Mouse (Mus musculus): ENCODE results near the gene Insc.
"Not testable (repeated sequence)": the region's sequence is repeated elsewhere in the genome, so short reads cannot be mapped to it uniquely, and the experiment has no call there.

Gene Insc

GRCm38 (mm10) chr7:114743022-114743780 is at the start of gene Insc:
Gene Insc, plus strand, starts transcription at chr7:114743694.
- DNase-seq (ENCODE audit: low read depth in 2 of 2, low spot score in 2 of 2): no peak

- no peak for DNase-seq (ENCODE audit: low read depth in 2 of 2, low spot score in 2 of 2)
Observed at GRCm38 (mm10) chr7:114700871-114701270, 42.6 kb upstream of the Insc start.

GRCm38 (mm10) chr7:114706716-114707115 is 36.8 kb upstream of the Insc start:
- DNase-seq (ENCODE audit: low read depth in 2 of 2, low spot score in 2 of 2): no peak

- no peak for DNase-seq (ENCODE audit: low read depth in 2 of 2, low spot score in 2 of 2)
Observed at GRCm38 (mm10) chr7:114707398-114707797, 36.1 kb upstream of the Insc start.

DNA sequence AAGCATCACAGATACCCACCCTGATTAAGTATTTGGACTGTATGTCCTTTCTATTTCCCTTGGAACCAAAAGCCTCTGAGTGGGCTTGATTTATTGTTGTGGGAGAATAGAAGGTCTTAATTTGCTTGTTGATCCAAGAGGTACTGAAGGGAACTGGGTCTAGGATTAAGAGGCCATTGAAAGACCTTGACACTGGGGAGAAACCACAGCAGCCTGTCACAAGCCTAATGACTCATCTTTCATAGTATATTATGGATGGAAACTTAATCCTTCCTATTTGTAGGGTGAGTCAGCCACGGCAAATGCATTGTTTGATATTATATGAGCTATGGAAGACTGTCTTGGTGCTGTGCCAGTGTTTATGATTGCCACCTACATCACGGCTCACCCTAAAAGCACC is 33.1 kb upstream of the Insc start:
- no peak for DNase-seq (ENCODE audit: low read depth in 2 of 2, low spot score in 2 of 2)

DNA sequence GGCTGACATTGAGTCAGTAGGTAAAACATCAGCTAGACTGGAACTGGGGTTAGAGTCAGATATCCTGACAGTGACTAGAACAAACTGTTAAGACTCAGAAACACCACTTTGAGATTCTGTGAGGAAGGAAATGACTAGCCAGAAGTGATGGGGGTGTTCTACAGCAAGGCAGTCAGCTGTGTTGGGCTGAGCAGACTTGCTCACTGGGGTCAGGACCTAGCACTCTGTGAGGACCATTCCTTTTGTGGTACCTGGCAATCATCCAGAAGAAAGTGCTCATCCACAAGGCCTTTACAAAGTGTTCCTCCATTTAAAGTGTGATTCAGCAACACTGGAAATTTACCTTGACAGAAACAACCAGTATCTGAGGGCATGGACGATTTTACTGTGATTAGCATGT is 31.0 kb upstream of the Insc start:
- no peak for DNase-seq (ENCODE audit: low read depth in 2 of 2, low spot score in 2 of 2)

DNA sequence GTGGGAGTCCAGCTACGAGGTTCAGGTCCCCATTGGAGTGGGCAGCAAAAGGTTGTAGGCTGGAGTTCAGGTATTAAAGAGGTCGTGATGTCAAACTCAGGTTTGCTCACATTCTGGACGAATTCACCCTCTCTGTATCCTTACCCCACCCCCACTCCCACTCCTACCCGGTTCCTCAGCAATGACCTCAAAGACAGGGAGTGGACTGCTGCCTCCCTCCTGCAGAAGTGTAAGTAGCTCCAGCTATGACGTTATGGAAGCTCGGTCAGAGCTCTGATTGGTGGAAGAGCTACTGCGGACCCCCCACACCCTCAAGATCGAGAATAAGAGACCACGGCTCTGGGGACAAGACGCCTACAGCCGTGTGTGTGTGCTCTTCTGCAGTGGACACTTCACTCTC is 25.2 kb upstream of the Insc start, which contains the start of gene Calcb:
TSS of gene Calcb (plus strand) at position 344 of the 400 bp plus-strand sequence.
- no peak for DNase-seq (ENCODE audit: low read depth in 2 of 2, low spot score in 2 of 2)

DNA sequence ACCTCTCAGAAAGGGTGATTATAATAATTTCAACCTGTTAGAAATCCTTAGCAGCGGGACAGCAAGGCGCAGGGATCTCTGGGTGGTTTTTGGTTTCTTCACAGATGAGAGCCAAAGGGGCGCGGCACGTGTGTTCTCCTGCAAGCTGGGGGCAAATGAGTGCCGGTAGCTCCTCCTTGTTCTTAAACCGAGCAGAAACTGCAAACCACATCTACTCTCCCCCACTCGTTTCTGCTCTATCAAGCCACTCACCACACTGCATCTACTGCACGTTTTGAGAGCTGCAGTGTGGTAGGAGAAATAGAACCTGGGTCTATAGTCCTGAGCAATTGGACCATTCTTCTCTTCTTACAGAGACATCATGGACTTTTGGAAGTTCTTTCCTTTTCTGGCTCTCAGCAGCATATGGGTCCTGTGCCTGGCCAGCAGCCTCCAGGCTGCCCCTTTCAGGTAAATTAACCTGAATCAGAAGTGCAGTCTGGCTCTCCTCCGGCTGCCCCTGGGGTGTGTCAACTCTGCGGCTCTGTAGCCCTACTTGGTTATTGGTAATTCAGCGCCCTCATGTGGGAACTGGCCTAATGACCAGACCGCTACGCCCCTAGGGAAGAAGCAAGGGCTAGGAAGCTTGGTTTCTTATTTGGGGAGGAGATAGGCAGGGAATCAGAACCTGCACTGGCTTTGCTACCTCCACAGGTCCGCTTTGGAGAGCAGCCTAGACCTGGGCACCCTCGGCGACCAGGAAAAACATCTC is 23.9 kb upstream of the Insc start:
- DNase-seq (ENCODE audit: low read depth in 2 of 2, low spot score in 2 of 2): no peak

- DNase-seq (ENCODE audit: low read depth in 2 of 2, low spot score in 2 of 2): peak in 1 of 2 experiments; percentile 6
Observed at GRCm38 (mm10) chr7:114729696-114730095, 13.8 kb upstream of the Insc start.

- DNase-seq (ENCODE audit: low read depth in 2 of 2, low spot score in 2 of 2): no peak
Observed at GRCm38 (mm10) chr7:114731175-114731574, 12.3 kb upstream of the Insc start.

DNA sequence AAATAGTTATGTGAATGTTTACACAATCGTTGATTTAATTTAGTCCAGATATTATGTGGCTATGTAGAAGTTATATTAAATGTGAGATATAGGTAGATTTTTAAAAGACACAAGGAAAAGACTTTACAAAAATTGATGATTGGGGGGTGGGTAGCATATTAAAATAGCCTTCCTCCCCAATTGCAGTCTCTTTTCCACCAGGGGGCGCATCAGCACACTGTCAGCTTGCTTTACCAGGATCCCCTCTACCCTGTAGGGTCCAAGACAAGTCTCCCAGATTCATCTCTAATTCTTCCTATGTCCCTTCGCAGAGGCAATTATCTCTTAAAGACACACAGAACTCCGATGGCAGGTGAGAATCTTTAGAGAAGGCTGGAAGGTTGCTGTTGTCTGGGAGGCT is 11.8 kb upstream of the Insc start:
- not testable (repeated sequence) for DNase-seq (ENCODE audit: low read depth in 2 of 2, low spot score in 2 of 2)

DNA sequence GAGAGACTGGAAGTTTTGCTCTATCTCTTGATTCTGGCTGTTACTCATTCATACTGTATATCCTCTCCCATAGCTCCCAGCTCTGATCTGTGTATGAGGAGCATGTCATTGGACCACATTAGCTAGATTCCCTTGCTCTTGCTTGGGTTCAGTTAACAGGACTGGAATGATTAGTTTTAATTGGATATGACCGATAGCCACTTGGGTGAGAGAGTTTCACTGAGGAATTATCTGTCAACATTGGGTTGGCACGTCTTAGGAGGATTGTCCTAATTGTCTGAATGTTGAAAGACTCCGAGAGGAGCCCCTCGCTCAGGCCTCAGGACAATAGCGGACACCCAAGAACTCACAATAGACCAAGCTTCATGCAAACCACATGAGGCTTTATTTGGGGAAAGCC is 7.2 kb upstream of the Insc start:
- DNase-seq (ENCODE audit: low read depth in 2 of 2, low spot score in 2 of 2): no peak

DNA sequence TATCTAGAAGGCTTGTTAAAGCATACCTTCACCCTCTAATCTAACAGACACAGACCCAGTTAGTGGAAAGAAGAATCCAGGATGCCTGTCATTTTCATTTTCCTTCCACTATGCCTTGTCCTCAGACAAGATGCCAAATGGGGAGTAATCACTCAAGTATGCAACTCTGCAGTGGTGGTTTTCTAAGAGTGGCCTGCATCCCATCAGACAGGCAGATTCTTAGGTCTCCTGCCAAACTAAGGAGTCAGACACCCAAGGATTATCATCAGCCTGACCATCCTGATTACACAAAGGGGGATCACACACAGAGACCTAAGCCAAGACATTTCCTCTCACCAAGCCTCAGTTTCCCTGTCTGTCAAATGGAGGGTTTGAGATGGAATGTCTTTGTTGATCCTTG is 5.3 kb upstream of the Insc start:
- DNase-seq (ENCODE audit: low read depth in 2 of 2, low spot score in 2 of 2): no peak

- DNase-seq (ENCODE audit: low read depth in 2 of 2, low spot score in 2 of 2): no peak
Observed at GRCm38 (mm10) chr7:114740360-114741165, 2.9 kb upstream of the Insc start.

DNA sequence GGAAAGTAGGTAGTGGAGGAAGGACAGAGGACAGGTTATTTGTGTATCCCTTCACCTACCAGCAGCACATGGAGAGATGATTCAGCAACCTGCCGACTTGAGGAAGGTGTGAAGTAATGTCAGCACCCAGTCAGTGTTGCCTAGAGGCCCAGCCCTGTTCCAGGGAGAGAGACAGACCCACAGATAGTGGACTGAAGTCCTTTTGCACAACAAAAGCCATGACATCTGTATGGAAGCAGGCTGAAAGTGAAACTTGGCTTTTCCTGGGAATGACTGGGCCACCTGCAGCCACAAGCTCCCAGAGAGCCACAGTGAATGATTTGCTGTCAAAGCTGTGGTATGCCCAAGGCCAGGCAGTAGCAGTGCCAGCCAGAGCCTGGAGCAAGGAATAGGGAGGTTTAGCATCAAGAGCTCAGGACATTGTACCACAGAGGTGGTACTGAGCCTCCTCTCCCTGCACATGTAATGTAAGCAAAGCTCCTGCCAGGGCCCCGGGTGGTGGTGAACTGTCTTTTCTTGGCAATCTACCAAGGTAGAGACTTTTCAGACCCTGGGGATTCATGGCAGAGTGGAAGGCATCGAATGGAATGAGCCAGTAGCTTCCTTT is 1.2 kb downstream of the Insc start:
- no peak for DNase-seq (ENCODE audit: low read depth in 2 of 2, low spot score in 2 of 2)

GRCm38 (mm10) chr7:114745481-114746271 is 2.2 kb downstream of the Insc start:
- no peak for DNase-seq (ENCODE audit: low read depth in 2 of 2, low spot score in 2 of 2)

- no peak for DNase-seq (ENCODE audit: low read depth in 2 of 2, low spot score in 2 of 2)
Observed at GRCm38 (mm10) chr7:114747596-114747995, 4.1 kb downstream of the Insc start.

DNA sequence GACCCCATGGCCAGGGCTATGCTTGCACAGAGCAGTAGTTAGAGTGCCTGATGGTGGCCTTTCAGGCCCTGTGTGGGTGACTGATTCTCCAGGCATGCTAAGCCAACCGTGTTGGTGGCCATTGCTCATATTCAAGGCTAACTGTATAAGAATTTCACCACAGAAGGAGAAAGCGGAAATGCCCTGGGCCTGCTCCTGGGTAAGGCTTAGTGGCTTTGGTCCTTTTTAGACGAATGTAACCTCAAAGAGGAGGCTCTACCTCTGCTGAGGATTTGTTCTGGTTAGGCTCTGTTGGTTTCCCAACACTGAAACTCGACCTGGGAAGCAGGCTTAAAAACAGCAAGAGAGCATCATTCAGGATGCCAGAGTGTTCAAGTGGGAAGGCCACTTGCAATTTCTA is 4.7 kb downstream of the Insc start:
- DNase-seq (ENCODE audit: low read depth in 2 of 2, low spot score in 2 of 2): no peak

DNA sequence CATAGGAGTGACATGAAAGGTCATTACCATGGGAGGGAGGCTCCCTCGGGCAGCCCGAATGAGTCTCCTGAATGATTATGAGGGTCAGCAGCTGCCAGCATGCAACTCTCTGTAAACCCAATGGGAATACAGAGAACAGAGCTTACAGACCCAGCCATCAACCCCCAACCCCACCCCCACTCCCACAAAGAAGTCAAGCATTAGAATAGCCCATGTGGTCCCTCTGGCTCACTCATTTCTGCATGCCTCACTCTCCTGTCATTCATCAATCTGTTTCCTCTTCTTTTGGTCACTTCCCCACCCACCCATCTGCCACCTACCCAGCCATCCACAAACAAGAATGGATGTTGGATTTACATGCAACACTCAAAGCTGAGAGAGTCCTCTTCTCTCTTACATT is 10.0 kb downstream of the Insc start:
- no peak for DNase-seq (ENCODE audit: low read depth in 2 of 2, low spot score in 2 of 2)

- DNase-seq (ENCODE audit: low read depth in 2 of 2, low spot score in 2 of 2): no peak
Observed at GRCm38 (mm10) chr7:114754196-114754595, 10.7 kb downstream of the Insc start.

Data from CD8-positive naive resting alpha-beta T cell, adult 2 months (primary cell).